Mouse (Mus musculus): ENCODE results near the gene Agbl1. TPM values are rescaled to one million over a fixed set of nuclear protein-coding genes. Genes with fewer than 3 reads are reported as not detected.

Gene Agbl1
- polyA plus RNA-seq, 1 experiment from 2014 or later, result 0.22 TPM

GRCm38 (mm10) chr7:77152909-77153308, 923.2 kb downstream of the Agbl1 start:
- no peaks in the 10 kb centered on the region for H3K9me3 ChIP-seq (replicated peaks)
- no peak overlapping the region for H3K4me3 ChIP-seq (replicated peaks)
- 74% methylated on average over 1 of the region's 1 CpGs for WGBS

DNA sequence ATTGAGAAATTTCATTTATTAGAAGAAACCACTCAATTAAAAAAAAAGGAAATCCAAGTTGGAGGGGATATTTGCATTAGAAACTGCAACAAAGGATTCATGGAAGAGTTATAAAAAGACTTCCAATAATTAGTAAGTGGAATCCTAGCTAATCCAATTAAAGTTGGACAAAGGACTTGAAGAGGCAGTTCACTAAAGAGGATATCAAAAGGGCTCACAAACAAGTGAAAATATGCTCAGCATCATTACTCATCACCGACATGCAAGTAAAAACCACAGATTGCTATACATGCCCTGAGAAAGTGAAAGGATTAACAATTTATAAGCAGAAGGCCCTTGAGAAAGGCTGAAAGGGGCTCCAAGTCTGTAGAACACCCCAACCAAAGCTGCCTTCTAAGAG, 935.2 kb downstream of the Agbl1 start:
- Histone ChIP-seq H3K4me2 (no peak overlapping the region), H3K4me3 (replicated peaks) (no peak overlapping the region), H3K27ac (replicated peaks) (no peak overlapping the region), H3K9ac (replicated peaks) (no peak overlapping the region), H3K9me3 (replicated peaks) (no peaks in the 10 kb centered on the region), H3K36me3 (no peaks in the 10 kb centered on the region), H3K4me1 (no peaks in the 10 kb centered on the region), H3K27me3 (replicated peaks) (no peaks in the 10 kb centered on the region)
- WGBS, result 97% methylated on average over 1 of the region's 1 CpGs
- no peak for ATAC-seq (ENCODE audit: low FRiP score)

More at GRCm38 (mm10) chr7:77152909-77153308, 923.2 kb downstream of the Agbl1 start:
- Histone ChIP-seq H3K4me1 (peaks cover 7% of the 10 kb centered on the region), H3K9ac (replicated peaks) (no peak overlapping the region), H3K27ac (replicated peaks) (peak overlapping the region; percentile 15; the same call in 1 of the 2 replicates), H3K36me3 (no peaks in the 10 kb centered on the region), H3K27me3 (replicated peaks) (no peaks in the 10 kb centered on the region), H3K4me2 (no peak overlapping the region)
- no peak for ATAC-seq (ENCODE audit: low FRiP score)

Data from neural tube, embryonic 15.5 days (tissue).